ENCODE assay signal across 8 mouse cellular contexts in the genomic region with DNA sequence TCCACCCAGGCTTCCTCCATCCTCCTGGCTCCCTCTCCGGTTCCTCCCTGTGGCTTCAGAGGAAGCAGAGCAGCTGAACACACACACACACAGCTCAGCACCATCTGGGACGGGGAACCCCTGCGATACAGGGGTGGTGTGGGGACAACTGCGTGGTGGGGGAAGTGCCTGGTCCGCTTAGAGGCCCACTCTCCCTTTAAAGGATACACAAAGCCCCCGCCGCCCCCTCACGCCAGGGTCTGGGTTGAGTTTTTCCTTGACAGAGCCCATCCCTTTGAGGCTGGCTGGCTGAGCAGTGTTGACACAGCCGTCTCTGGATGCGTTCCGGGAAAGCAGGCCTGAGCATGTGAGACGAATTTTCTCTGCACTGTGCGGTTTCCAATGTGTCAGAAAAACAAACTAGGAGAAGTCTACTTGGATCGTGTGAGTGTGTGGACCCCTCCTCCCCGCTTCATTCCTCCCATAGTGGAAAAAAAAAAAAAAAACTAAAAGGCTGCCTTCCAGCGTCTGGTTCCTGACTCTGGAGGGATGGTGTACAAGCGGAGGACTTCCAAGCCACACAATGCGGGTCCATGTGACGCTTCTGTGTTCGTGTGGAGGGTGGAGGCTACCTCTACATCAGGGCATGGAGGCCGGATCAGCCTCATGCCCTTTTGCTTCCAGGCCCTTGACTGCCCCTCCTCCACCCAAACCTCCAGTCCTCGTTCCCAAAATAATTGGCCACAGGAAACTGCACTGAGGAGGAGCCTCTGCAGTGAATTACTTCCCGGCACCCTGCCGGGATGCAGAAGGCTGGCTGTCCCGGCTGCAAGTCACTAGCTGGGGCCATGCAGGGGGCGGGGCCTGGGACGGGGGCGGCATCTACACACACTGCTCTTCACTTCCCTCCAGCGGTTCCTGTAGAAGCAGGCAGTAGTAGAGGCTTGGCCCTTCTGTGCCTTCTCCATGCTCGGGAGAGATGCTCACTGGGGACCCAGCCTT.
DNase-seq lines count a peak whose midpoint lies in the region; ATAC-seq and TF ChIP-seq lines count a peak whose summit lies in the region.

No protein-coding gene starts in this region.

- H3K4me2 ChIP-seq in embryonic facial prominence, embryonic 11.5 days (ENCODE audit: low read depth, low read length), result peak overlapping the region; percentile 34
- peak overlapping the region; percentile 52 for H3K4me2 ChIP-seq in intestine, embryonic 16.5 days (ENCODE audit: low read depth, low read length)
- H3K4me2 ChIP-seq in midbrain, embryonic 11.5 days, result peak overlapping the region; percentile 38

- no peaks in the 10 kb centered on the region for H3K36me3 ChIP-seq in embryonic facial prominence, embryonic 11.5 days (replicated peaks; ENCODE audit: control insufficient read depth, insufficient read depth, low read depth, low read length)
- H3K36me3 ChIP-seq in intestine, embryonic 16.5 days (ENCODE audit: control insufficient read depth, insufficient read depth, low read length), result no peaks in the 10 kb centered on the region
- no peaks in the 10 kb centered on the region for H3K36me3 ChIP-seq in limb, embryonic 10.5 days
- H3K36me3 ChIP-seq in midbrain, embryonic 11.5 days (ENCODE audit: control insufficient read depth, insufficient read depth, low read length), result no peaks in the 10 kb centered on the region
- no peaks in the 10 kb centered on the region for H3K36me3 ChIP-seq in small intestine, adult 2 months (ENCODE audit: control insufficient read depth, insufficient read depth, low read length)

- H3K9me3 ChIP-seq in embryonic facial prominence, embryonic 11.5 days (replicated peaks; ENCODE audit: control insufficient read depth, low read length), result no peaks in the 10 kb centered on the region
- no peaks in the 10 kb centered on the region for H3K9me3 ChIP-seq in intestine, embryonic 16.5 days (ENCODE audit: control insufficient read depth, low read length)
- H3K9me3 ChIP-seq in limb, embryonic 10.5 days (replicated peaks), result no peaks in the 10 kb centered on the region
- H3K9me3 ChIP-seq in midbrain, embryonic 11.5 days (ENCODE audit: control insufficient read depth, low read length), result no peaks in the 10 kb centered on the region

- peaks cover 9% of the 10 kb centered on the region for H3K4me1 ChIP-seq in embryonic facial prominence, embryonic 11.5 days (ENCODE audit: control insufficient read depth, insufficient read depth, low read length)
- H3K4me1 ChIP-seq in intestine, embryonic 16.5 days (ENCODE audit: control insufficient read depth, insufficient read depth, low read length), result peaks cover 26% of the 10 kb centered on the region
- peaks cover 49% of the 10 kb centered on the region for H3K4me1 ChIP-seq in limb, embryonic 10.5 days
- peaks cover 36% of the 10 kb centered on the region for H3K4me1 ChIP-seq in midbrain, embryonic 11.5 days (ENCODE audit: control insufficient read depth, insufficient read depth, low read length)
- H3K4me1 ChIP-seq in small intestine, adult 2 months (ENCODE audit: control insufficient read depth, insufficient read depth, insufficient read length, low read length), result peaks cover 5% of the 10 kb centered on the region

- no peak for TF ChIP-seq POLR2A in small intestine, adult 2 months (IDR thresholded peaks at IDR 0.05; ENCODE audit: low read depth, low read length)

- H3K4me3 ChIP-seq in embryonic facial prominence, embryonic 11.5 days (ENCODE audit: low read depth, low read length), result no peak overlapping the region
- H3K4me3 ChIP-seq in intestine, embryonic 16.5 days (ENCODE audit: low read length), result peak overlapping the region; percentile 6
- H3K4me3 ChIP-seq in limb, embryonic 10.5 days, result peak overlapping the region; percentile 38
- no peak overlapping the region for H3K4me3 ChIP-seq in midbrain, embryonic 11.5 days (ENCODE audit: low read depth, low read length)
- peak overlapping the region; percentile 35 for H3K4me3 ChIP-seq in small intestine, adult 2 months (ENCODE audit: low read depth, low read length)

- ATAC-seq in embryonic facial prominence, embryonic 11.5 days (replicated peaks; ENCODE audit: insufficient number of reproducible peaks, low FRiP score, low TSS enrichment, low read depth), result peak; percentile 93
- ATAC-seq in intestine, embryonic 16.5 days, result peak; percentile 93
- ATAC-seq in midbrain, embryonic 11.5 days (ENCODE audit: low FRiP score), result peak; percentile 90

- WGBS in embryonic facial prominence, embryonic 11.5 days, result 2% methylated on average over 30 of the region's 30 CpGs
- 6% methylated on average over 30 of the region's 30 CpGs for WGBS in intestine, embryonic 16.5 days
- WGBS in limb, embryonic 10.5 days, result 2% methylated on average over 30 of the region's 30 CpGs
- WGBS in midbrain, embryonic 11.5 days, result 2% methylated on average over 30 of the region's 30 CpGs
- 27% methylated on average over 30 of the region's 30 CpGs for WGBS in small intestine, adult 2 months

- peak; percentile 85 to 94 for DNase-seq in adrenal gland, postnatal 36 days
- DNase-seq in embryonic facial prominence, embryonic 11.5 days (ENCODE audit: low spot score), result peak; percentile 93
- DNase-seq in heart, adult 11 months, result peak; percentile 100
- DNase-seq in limb, embryonic 10.5 days (ENCODE audit: low spot score), result peak; percentile 93
- peak; percentile 98 for DNase-seq in midbrain, embryonic 11.5 days (ENCODE audit: low spot score, missing footprints)
- no peak for DNase-seq in adipocyte (ENCODE audit: low spot score)

- H3K27me3 ChIP-seq in embryonic facial prominence, embryonic 11.5 days (ENCODE audit: control insufficient read depth, insufficient read depth, low read length), result no peaks in the 10 kb centered on the region
- H3K27me3 ChIP-seq in intestine, embryonic 16.5 days (replicated peaks; ENCODE audit: control insufficient read depth, insufficient read depth, low read length), result no peaks in the 10 kb centered on the region
- H3K27me3 ChIP-seq in limb, embryonic 10.5 days (ENCODE audit: low read depth, poor library complexity, severe bottlenecking), result no peaks in the 10 kb centered on the region
- H3K27me3 ChIP-seq in midbrain, embryonic 11.5 days (ENCODE audit: control insufficient read depth, insufficient read depth, low read length), result no peaks in the 10 kb centered on the region
- no peaks in the 10 kb centered on the region for H3K27me3 ChIP-seq in small intestine, adult 2 months (ENCODE audit: control insufficient read depth, insufficient read depth, low read length)

- H3K27ac ChIP-seq in embryonic facial prominence, embryonic 11.5 days (replicated peaks; ENCODE audit: low read depth, low read length), result peak overlapping the region; percentile 95
- peak overlapping the region; percentile 91 for H3K27ac ChIP-seq in intestine, embryonic 16.5 days (ENCODE audit: low read length)
- H3K27ac ChIP-seq in limb, embryonic 10.5 days, result peak overlapping the region; percentile 95
- peak overlapping the region; percentile 84 for H3K27ac ChIP-seq in midbrain, embryonic 11.5 days (ENCODE audit: low read depth, low read length)
- H3K27ac ChIP-seq in small intestine, adult 2 months (ENCODE audit: insufficient read depth, low read depth, low read length), result peak overlapping the region; percentile 50

- peak overlapping the region; percentile 43 for H3K9ac ChIP-seq in embryonic facial prominence, embryonic 11.5 days (replicated peaks; ENCODE audit: low read length)
- H3K9ac ChIP-seq in intestine, embryonic 16.5 days (ENCODE audit: low read depth, low read length), result peak overlapping the region; percentile 46; the same call in 1 of the 2 replicates
- H3K9ac ChIP-seq in midbrain, embryonic 11.5 days (ENCODE audit: low read length), result peak overlapping the region; percentile 58

- peak; percentile 31; the same call in 1 of the 2 replicates for TF ChIP-seq CTCF in small intestine, adult 2 months (IDR thresholded peaks at IDR 0.05; ENCODE audit: extremely low read depth, insufficient read length, insufficient replicate concordance, low read depth, low read length)

Comparison
In these comparisons a context has a peak if more than half of its experiments do, and no peak if none do; other contexts are left out.
1. H3K4me3 ChIP-seq: peak in intestine, embryonic 16.5 days (single experiment), limb, embryonic 10.5 days (single experiment) and small intestine, adult 2 months (single experiment); none in embryonic facial prominence, embryonic 11.5 days (single experiment) and midbrain, embryonic 11.5 days (single experiment).
2. Peak in every context shown above with its lines, with median percentiles within 50 percentile points of each other: ATAC-seq, H3K27ac ChIP-seq, H3K4me2 ChIP-seq and H3K9ac ChIP-seq.